Mouse (Mus musculus): Measurements from ENCODE around the gene Helq.

The Helq gene

DNA sequence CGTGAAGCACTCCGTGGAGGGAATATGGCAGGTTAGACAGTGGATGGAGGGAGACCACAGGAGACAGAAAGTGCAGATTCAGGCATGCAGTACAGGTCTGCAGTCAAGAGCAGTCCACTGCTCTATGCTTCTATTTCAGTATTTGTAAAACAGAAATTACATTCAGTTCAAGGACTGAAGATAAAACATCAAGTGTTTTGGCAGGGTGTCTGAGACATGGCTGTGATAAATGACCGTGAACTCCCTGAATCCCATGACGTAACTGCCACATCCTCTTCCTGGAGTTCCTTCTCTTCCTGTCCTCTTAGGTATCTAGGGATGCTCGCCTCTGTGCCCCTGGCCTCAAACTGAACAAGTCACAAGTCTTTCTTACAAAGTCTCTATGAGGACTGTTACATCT, 21.5 kb downstream of the Helq start:
- no peak for DNase-seq (ENCODE audit: low spot score)

DNA sequence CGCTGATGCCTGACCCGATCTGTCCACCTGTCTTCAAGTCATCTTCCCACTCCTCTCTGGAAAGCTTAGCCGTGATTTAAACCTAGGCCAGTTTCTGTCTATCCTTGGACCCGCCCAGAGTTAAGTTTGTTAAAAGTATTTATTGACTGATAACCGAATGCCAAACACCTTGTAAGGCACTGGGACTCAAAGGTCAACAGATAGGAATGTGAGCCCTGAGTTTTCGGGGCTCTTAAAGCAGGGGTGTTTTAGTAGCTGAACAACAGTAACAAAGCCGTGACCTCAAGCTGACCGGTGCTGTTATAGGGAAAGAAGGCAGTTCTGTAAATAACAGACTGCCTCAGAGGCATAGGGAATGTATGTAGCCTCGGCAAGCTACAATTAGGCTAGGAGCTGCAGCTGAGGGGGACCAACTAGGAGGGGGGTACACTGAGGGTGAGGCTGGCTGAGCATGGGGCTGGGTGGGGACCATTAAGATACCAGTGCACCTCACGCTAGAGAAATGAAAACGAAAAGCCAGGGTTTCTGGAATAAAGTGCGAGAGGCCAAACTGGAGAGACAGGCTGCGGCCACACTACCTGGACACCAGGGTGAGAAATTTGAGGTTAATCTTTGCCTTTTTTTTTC, 22.5 kb downstream of the Helq start:
- DNase-seq (ENCODE audit: low spot score): no peak

DNA sequence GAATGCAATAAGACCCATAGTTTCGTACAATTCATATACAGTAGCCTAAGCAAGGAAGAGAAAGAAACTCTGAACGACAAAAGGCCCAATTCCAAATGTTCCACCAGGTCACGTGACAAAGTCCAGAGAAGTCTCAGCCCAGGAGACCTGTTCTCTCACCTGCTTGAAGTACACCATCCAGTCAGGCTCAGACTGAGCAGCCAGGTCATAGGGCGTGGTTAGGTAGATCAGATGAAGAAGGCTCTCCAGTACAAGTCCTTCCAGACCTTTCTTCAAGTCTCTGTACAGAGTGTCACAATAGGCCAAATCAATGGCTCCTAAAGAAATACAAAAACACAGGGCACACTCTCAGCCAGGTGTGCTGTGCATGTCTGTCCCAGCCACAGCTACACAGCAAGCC, 26.8 kb downstream of the Helq start:
- DNase-seq (ENCODE audit: low spot score): no peak

DNA sequence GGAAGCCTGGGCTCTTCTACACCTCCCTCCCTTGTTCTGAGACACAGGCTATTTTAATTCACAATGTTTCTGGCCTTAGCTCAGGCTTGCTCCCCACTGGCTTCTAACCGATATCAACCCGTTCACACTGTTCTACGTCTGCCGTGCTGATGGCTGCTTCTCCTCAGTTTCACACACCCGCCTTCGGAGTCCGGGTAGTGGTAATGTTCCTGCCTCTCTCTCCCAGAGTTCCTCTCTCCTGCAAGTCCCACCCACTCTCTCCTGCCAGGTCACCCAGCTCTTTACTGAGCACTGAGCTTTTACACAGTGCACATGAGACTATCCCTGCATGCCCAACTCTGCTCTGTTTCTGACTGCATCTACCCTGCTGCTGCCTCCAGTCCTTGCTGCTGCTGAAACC, 32.4 kb downstream of the Helq start:
- DNase-seq (ENCODE audit: low spot score): no peak

DNA sequence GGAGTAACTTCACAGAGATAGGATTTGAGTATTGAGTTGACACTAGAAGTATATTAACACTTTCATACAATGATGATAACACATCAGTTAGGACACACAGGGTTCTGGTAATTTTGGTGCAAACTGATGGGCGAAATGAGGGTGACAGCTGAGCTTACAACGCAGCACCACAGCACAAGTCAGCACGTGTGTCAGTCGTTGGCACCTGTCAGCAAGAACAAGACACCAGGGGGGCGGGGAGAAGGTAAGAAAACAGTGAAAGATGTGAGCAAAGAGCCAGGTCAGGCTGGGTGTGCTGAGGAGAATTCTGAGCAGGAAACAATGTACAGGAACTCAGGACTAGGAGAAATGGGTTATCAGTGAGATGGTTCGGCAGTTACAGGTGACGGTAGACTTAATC, 36.7 kb downstream of the Helq start:
- DNase-seq (ENCODE audit: low spot score): no peak

DNA sequence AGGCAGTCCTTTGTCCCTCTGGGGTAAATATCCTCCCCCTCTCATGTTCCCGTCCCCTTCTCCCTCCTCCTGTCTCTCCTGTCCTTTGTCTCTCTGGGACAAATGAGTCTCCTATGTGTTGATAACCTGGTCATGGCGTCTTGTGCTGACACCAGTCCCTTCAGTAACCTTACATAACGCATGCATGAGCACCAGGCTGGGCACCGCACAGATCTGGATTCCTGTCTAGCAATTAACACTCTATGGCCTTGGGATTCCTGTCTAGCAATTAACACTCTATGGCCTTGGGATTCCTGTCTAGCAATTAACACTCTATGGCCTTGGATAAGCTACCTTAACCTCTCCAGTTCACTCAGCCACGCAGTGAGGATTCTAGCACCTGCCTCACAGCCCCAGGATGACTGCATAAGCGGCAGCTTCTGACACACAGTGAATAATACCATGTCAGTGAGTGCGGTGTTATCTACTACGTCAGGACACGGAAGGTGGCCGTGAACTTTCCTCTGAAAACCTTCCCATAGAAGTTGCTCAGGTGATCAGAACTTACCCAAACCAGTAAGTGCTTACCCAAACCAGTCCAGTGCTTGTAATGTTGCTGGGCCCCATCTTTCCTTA, 38.2 kb downstream of the Helq start:
- DNase-seq (ENCODE audit: low spot score): no peak

DNA sequence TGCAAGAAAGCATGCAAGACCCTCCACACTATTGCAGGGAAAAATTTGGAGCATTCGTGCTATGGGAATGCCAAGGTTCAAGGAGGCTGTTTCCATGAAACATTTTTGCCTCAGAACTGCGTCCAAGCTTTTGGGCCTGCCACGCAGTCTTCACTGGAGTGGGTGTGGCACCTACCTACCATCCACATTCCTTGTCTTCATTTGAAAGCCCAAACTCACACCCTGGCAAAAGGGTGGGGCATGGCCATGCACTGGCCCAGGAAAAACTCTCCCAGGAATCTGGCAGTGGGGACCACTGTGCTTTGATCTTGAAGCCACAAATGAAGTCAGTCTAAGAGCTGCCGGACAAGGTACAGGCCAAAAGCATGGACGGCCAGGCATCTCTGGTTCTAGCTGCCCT, 40.3 kb downstream of the Helq start:
- DNase-seq (ENCODE audit: low spot score): no peak

DNA sequence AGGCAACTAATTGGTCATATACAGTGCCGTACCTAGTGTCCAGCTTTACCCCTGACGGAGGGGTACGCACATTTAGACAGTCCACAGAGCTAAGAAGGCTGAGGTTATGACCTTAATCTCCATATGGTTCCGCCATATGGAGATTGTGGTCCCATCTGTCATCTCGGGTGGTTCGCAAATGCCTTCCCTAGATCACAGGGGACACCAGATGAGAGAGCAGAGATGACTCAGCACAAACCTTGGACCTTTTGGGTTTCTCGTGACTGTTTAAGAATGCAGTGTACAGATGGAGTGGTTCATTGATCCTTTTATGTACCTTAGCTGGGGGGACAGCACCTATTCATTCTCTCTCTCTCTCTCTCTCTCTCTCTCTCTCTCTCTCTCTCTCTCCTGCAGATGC, 45.0 kb downstream of the Helq start:
- peak; percentile 72 for DNase-seq (ENCODE audit: low spot score)

DNA sequence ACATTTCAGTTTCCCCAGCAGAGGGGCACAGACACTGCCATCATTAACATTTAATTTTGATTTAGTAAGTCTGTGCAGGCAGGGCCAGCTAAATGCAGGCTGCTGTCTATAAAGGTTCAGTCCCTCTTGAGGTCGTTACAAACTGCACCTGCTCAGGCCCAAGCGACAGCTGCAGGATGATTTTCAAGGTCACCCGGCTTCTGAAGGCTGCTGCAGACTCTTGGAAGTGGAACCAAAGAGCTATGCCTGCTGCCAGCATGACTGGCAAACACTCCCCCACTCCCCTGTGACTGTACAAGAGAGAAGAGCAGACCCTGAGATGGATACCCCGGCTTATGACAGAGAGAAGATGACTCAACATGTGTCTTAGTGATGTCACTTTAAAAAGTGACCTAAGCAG, 46.7 kb downstream of the Helq start:
- peak; percentile 67 for DNase-seq (ENCODE audit: low spot score)

DNA sequence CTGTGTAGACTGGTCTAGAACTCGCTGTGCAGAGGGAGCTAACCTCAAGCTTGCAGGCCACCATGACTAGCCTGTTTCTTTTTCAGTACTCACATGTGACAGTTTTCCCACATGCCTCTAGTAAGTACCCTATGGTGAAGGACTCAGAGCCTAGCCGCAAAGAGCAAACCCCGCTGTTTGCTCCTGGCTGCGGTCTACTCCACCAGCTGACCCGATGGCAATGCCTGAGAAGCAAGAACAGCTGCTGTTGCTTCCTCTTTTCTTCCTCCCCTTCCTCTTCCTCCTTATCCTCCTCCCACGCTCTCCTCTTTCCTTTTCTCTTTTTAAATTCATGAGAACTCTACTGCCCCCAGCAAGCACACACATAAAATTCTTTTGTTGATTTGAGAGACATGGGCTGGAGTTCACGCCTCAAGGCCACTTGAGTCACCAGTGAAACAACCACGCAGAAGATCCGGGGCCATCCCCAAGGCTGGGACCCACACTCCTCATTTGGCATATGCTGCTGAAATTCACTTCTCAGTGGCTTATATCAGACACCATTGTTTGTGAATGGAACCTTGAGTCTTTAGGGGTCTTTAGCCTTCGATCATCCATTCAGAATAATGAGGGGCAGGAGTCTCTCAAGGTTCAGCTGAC, 47.7 kb downstream of the Helq start:
- no peak for DNase-seq (ENCODE audit: low spot score)

DNA sequence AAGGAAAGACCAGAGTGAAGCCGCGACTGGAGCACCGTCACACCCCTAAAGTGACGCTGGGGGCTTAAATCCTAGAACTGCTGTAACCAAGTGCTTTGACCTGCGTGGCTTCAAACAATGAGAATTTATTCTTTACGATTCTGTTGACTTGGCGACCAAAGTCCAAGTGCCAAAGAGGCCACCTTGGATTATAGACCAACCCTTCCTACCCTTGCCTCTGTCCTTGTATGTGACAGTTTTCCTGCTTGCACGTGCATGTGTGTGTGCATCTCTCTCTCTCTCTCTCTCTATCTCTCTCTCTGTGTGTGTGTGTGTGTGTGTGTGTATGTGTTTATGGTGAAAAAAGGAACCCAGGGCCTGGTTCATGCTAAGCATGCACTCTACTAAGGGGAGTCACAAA, 59.6 kb downstream of the Helq start:
- DNase-seq (ENCODE audit: low spot score): no peak

DNA sequence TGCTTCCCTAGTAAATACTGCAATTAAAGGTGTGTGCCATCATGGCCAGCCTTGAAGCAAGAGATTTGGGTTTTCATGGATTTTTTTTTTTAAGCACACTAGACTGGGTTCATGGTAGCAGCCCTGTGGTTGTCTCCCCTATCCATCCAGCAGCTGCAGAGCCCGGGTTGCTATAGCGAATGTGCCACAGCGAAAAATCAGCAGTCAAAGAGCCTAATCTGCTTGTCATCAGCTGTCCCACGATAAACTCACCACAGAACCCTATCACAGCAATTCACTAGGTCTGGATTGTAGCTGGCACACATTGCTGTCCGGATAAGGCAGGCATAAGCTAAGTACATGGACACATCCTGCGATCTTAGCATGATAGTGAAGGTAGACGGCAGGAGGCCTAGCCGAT, 61.5 kb downstream of the Helq start:
- DNase-seq (ENCODE audit: low spot score): no peak

DNA sequence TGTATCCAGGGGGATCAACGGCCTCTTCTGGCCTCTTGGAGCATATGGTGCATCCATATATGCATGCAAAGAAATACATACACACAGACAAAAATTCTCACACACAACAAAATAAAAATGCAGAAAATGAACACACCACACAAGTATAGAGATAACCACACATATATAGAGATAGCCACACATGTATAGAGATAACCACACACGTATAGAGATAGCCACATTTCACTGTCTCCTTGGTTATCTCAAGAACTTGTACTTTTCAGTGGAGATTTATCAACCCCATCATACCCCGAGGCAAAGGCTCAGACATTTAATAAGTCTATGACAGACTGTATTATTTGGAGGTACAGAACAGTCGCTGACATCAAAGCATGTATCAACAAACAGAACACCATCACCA, 63.9 kb downstream of the Helq start:
- no peak for DNase-seq (ENCODE audit: low spot score)

DNA sequence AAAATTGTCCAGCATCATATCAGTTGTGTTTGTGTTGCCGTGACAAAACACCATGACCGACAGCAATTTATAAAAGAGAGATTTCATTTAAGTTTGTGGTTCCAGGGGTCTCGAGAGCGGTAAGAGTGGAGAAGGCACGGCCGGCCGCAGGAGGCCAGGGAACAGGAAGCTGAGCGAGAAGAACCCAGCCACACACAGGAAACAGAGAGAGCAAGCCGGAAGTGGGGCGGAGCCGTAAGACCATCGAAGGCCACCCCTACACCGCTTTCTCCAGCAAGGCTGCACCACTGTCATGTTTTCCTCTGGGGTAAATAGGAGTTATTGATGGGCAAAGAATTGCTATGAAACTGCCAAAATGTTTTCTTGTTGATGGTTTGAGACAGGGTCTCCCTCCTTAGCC, 69.6 kb downstream of the Helq start:
- DNase-seq (ENCODE audit: low spot score): no peak

DNA sequence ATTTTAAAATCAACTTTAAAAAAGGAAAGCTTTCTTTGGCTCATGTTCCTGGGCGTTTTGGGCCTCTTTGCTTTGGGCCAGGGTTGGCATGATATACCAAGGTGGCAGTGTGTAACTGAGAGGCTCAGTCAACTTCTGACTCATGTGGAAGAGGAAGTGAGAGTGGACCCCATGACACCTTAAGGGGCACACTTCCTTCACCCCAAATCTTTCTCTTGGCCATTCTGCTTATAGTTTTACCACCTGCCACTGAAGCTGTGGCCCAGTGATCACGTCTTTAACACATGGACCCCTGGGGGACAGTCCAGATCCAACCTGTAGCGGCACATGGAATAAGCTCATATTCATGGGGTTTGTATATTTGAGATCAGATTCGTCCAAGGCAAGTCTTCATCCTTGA, 72.4 kb downstream of the Helq start:
- no peak for DNase-seq (ENCODE audit: low spot score)

DNA sequence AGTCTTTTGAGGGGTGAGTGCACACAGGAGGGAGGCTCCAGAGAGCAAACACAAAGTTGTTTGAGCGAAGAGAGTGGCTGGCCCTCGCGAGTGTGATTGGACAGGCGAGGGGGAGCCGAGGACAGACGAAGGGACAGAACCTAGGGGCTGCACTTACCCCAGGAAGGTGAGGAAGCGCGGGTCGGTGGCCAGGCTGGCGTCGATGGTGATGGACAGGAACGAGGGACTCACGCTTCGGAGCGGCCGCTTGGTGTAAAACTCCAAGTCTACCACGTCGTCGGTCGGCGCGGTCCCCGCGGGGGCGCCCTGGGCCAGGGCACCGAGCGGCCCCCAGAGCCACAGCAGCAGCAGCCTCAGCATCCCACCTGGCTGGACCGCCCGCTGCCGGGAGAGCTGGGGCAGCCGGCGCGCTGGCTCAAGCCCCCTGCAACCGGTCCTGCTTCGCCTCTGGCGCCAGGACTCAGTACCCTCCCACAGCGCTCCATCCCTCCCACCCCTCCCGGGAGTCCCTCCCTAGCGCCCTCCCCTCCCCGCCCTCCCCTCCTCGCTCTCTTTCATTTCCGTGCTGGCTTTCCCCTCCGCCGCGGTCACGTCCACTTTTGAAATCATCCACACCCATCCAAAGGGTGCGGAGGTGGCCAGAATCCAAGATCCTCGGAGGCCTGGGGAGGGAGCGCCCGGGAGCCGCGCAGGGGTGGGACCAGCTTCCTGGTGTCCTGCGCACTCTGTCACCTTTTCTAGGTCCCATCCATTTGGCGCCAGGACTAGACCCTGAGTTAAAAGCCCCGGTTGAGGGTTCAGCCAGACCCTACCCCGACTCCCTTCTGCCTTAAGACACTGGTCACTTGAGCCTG, 78.9 kb downstream of the Helq start, which contains the start of gene Hpse:
Gene Hpse, minus strand, starts transcription at position 482 of the 854 bp plus-strand sequence.
- DNase-seq (ENCODE audit: low spot score): peak; percentile 56

DNA sequence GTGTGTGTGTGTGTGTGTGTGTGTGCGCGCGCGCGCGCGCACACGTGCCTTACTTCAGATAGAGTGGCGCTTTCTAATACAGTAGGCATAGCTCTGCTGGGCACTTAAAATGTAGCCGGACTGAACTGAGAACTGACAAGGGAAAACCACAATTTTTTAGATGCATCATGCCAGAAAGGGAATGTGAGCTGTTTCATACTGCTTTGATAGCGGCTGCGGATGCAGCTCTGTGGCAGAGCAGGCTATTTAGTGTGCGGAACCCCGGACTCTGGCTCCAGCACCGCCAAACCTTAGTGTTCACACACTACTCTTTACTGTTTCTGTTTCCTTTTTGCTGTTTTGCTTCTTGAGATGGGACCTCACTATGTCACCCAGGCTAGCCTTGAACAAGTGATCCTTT, 81.6 kb downstream of the Helq start:
- DNase-seq (ENCODE audit: low spot score): no peak
